Mouse (Mus musculus) heart, postnatal 0 days (tissue): ENCODE measurements at regions not wholly inside any gene's neighbourhood (a gene's known extent, or its start where the extent isn't known, plus 50 kb on each side); places are given as distances from the start of the nearest gene placed in this dataset.

Experiments
- CTCF ChIP-seq: IDR thresholded peaks from 2 replicates; pipeline ENCODE4 v1.5.1; 2016; ENCODE audit warnings: antibody characterized with exemption, control low read depth, low read depth
- EP300 ChIP-seq: IDR thresholded peaks from 2 replicates; pipeline ENCODE4 v1.6.1; 2016; ENCODE audit warnings: antibody characterized with exemption, low read depth

- TF ChIP-seq CTCF (no peak), EP300 (no peak)
These were observed 70.0 kb upstream of the Raph1 start for GRCm38 (mm10) chr1:60636802-60637452.
